In genomic region chr19:37918515-37918932, GRCm38 (mm10) we compare ENCODE assay signal across 9 mouse cellular contexts.
A peak's percentile ranks its signal among the peaks of the same experiment; 100 is the strongest.
DNase-seq lines count a peak whose midpoint lies in the region; ATAC-seq and TF ChIP-seq lines count a peak whose summit lies in the region.
"Had no signal": no experiment of that assay in that cellular context is flagged by ENCODE, and none has a peak within 500 bp of the region (broad histone marks: within the 10 kb centered on the region; RNA-seq: fewer than 3 reads in every experiment).

No protein-coding gene starts in this region.

- H3K9me3 ChIP-seq in stomach, embryonic 16.5 days (replicated peaks; ENCODE audit: control insufficient read depth, low read length) = no peaks in the 10 kb centered on the region
- H3K9me3 ChIP-seq in stomach, postnatal 0 days (ENCODE audit: control insufficient read depth, low read length) = no peaks in the 10 kb centered on the region
- H3K9me3 ChIP-seq: megakaryocyte, embryonic 14.5 days had no signal

- no peaks in the 10 kb centered on the region for H3K27me3 ChIP-seq in stomach, embryonic 16.5 days (ENCODE audit: control insufficient read depth, insufficient read depth, low read length)
- no peaks in the 10 kb centered on the region for H3K27me3 ChIP-seq in stomach, postnatal 0 days (ENCODE audit: control insufficient read depth, insufficient read depth, low read length)

- DNase-seq in adrenal gland, adult 2 months = peak; percentile 33
- DNase-seq in adrenal gland, postnatal 4 days (ENCODE audit: low spot score in 2 of 2) = no peak
- no peak for DNase-seq in stomach, postnatal 0 days (ENCODE audit: low spot score)
- peak; percentile 41 to 60 for DNase-seq in kidney, postnatal 4 days
- DNase-seq in frontal cortex, adult 2 months (ENCODE audit: extremely low spot score in 1 of 2, low spot score in 1 of 2) = no peak
- DNase-seq in layer of hippocampus, adult 9-10 months (ENCODE audit: low spot score) = no peak

- H3K4me2 ChIP-seq in stomach, embryonic 16.5 days (ENCODE audit: low read depth, low read length) = no peak overlapping the region
- H3K4me2 ChIP-seq in stomach, postnatal 0 days (replicated peaks; ENCODE audit: low read depth) = no peak overlapping the region

- TF ChIP-seq EP300 in stomach, postnatal 0 days (optimal IDR thresholded peaks at IDR 0.05) = no peak

- H3K4me1 ChIP-seq in stomach, embryonic 16.5 days (ENCODE audit: control insufficient read depth, insufficient read depth, low read length) = no peaks in the 10 kb centered on the region
- H3K4me1 ChIP-seq in stomach, postnatal 0 days (replicated peaks; ENCODE audit: control insufficient read depth, insufficient read depth) = no peaks in the 10 kb centered on the region

- no peaks in the 10 kb centered on the region for H3K36me3 ChIP-seq in stomach, embryonic 16.5 days (ENCODE audit: control insufficient read depth, insufficient read depth, low read length)
- H3K36me3 ChIP-seq in stomach, postnatal 0 days (ENCODE audit: control insufficient read depth, insufficient read depth, low read length) = peaks cover 5% of the 10 kb centered on the region

- no peak overlapping the region for H3K27ac ChIP-seq in stomach, embryonic 16.5 days (ENCODE audit: low read length)
- H3K27ac ChIP-seq in stomach, postnatal 0 days (replicated peaks) = no peak overlapping the region

- 49% methylated on average over 12 of the region's 12 CpGs for WGBS in stomach, embryonic 16.5 days
- 60% methylated on average over 12 of the region's 12 CpGs for WGBS in stomach, postnatal 0 days

- peak; percentile 37; the same call in 1 of the 2 replicates for ATAC-seq in stomach, embryonic 16.5 days (ENCODE audit: insufficient read depth, low FRiP score)
- ATAC-seq in stomach, postnatal 0 days (ENCODE audit: low FRiP score, low TSS enrichment) = no peak
- no peak for ATAC-seq in megakaryocyte progenitor cell, adult 5-6 weeks (replicated peaks; ENCODE audit: poor library complexity)

- no peak overlapping the region for H3K9ac ChIP-seq in stomach, embryonic 16.5 days (ENCODE audit: low read length)
- H3K9ac ChIP-seq in stomach, postnatal 0 days (ENCODE audit: low read length) = no peak overlapping the region

- no peak for TF ChIP-seq CTCF in stomach, postnatal 0 days (IDR thresholded peaks at IDR 0.05; ENCODE audit: low read depth)

- H3K4me3 ChIP-seq in stomach, embryonic 16.5 days (replicated peaks; ENCODE audit: low read length) = no peak overlapping the region
- H3K4me3 ChIP-seq in stomach, postnatal 0 days (ENCODE audit: low read depth, low read length) = no peak overlapping the region
- H3K4me3 ChIP-seq: megakaryocyte, embryonic 14.5 days had no signal

Comparison
In these comparisons a context has a peak if more than half of its experiments do, and no peak if none do; other contexts are left out.
1. DNase-seq: peak in adrenal gland, adult 2 months (single experiment) and kidney, postnatal 4 days (2 of 2); none in adrenal gland, postnatal 4 days (0 of 2), stomach, postnatal 0 days (single experiment), frontal cortex, adult 2 months (0 of 2) and layer of hippocampus, adult 9-10 months (single experiment).